Mouse (Mus musculus) brain, embryonic 18.5 days (tissue): ENCODE measurements around the gene Topaz1.

Experiments used
- DNase-seq: peaks from one replicate; pipeline ENCODE4 v3.0.0-alpha.2; 2012; ENCODE audit warnings: low read depth, low spot score

The Topaz1 gene

GRCm38 (mm10) chr9:122747060-122747459 is at the start of gene Topaz1:
TSS of gene Topaz1 (plus strand) at chr9:122747346.
- no peak for DNase-seq

- DNase-seq: no peak
Measured at GRCm38 (mm10) chr9:122701817-122702216, 45.3 kb upstream of the Topaz1 start.

- no peak for DNase-seq
Measured at GRCm38 (mm10) chr9:122713836-122714235, 33.3 kb upstream of the Topaz1 start.

GRCm38 (mm10) chr9:122715046-122715445 is 32.1 kb upstream of the Topaz1 start:
- no peak for DNase-seq

GRCm38 (mm10) chr9:122716131-122716921 is 30.8 kb upstream of the Topaz1 start:
- DNase-seq: no peak

- no peak for DNase-seq
Measured at GRCm38 (mm10) chr9:122722296-122722695, 24.9 kb upstream of the Topaz1 start.

- no peak for DNase-seq
Measured at GRCm38 (mm10) chr9:122725046-122725765, 21.9 kb upstream of the Topaz1 start.

GRCm38 (mm10) chr9:122729500-122729899 is 17.6 kb upstream of the Topaz1 start:
- peak; percentile 50 for DNase-seq

- no peak for DNase-seq
Measured at GRCm38 (mm10) chr9:122732126-122732810, 14.9 kb upstream of the Topaz1 start.

GRCm38 (mm10) chr9:122733222-122733621 is 13.9 kb upstream of the Topaz1 start:
- DNase-seq: no peak

GRCm38 (mm10) chr9:122734934-122735333 is 12.2 kb upstream of the Topaz1 start:
- DNase-seq: no peak

GRCm38 (mm10) chr9:122736001-122736400 is 11.1 kb upstream of the Topaz1 start:
- no peak for DNase-seq

- DNase-seq: no peak
Measured at GRCm38 (mm10) chr9:122736742-122737141, 10.4 kb upstream of the Topaz1 start.

GRCm38 (mm10) chr9:122745879-122746278 is 1.3 kb upstream of the Topaz1 start:
- DNase-seq: no peak

GRCm38 (mm10) chr9:122757614-122758013 is 10.5 kb downstream of the Topaz1 start:
- DNase-seq: no peak

- DNase-seq: no peak
Measured at GRCm38 (mm10) chr9:122760111-122760510, 13.0 kb downstream of the Topaz1 start.

- DNase-seq: no peak
Measured at GRCm38 (mm10) chr9:122785231-122785630, 38.1 kb downstream of the Topaz1 start.

- DNase-seq: no peak
Measured at GRCm38 (mm10) chr9:122786534-122786933, 39.4 kb downstream of the Topaz1 start.

GRCm38 (mm10) chr9:122805053-122805844 is 58.1 kb downstream of the Topaz1 start, which contains the start of gene Tcaim:
TSS of gene Tcaim (plus strand) at chr9:122805539.
- DNase-seq: peak; percentile 86

- no peak for DNase-seq
Measured at GRCm38 (mm10) chr9:122805845-122806341, 58.7 kb downstream of the Topaz1 start.

- DNase-seq: no peak
Measured at GRCm38 (mm10) chr9:122807186-122807585, 60.0 kb downstream of the Topaz1 start.
